ENCODE assay signal across 18 mouse cellular contexts in the genomic region with DNA sequence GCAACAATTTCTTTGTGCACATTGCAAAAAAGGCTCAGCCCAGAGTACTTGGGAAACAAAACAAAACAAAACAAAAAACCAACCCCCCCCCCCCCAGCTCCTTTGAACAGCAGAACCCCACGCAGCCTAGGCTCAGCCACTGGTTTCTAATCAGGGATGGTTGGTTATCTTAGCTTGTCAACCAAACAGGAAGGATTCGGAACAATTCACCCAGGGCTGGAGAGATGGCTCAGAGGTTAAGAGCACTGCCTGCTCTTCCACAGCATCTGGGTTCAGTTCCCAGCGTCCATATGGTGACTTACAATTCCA. TPM values are rescaled to one million over a fixed set of nuclear protein-coding genes. Genes with fewer than 3 reads are reported as not detected.
DNase-seq lines count a peak whose midpoint lies in the region; ATAC-seq and TF ChIP-seq lines count a peak whose summit lies in the region.
"Had no signal": no experiment of that assay in that cellular context is flagged by ENCODE, and none has a peak within 500 bp of the region (broad histone marks: within the 10 kb centered on the region; RNA-seq: fewer than 3 reads in every experiment).

No protein-coding gene starts in this region.

- no peaks in the 10 kb centered on the region for H3K27me3 ChIP-seq in neural tube, embryonic 11.5 days (ENCODE audit: control insufficient read depth, insufficient read depth, low read length)
- H3K27me3 ChIP-seq in hindbrain, embryonic 12.5 days: peaks cover 4% of the 10 kb centered on the region; the same call in 1 of the 2 replicates
- H3K27me3 ChIP-seq in midbrain, embryonic 13.5 days: peaks cover 2% of the 10 kb centered on the region
- H3K27me3 ChIP-seq in liver, embryonic 11.5 days (replicated peaks; ENCODE audit: control insufficient read depth, insufficient read depth, low read length): no peaks in the 10 kb centered on the region
- H3K27me3 ChIP-seq in intestine, postnatal 0 days (replicated peaks; ENCODE audit: control insufficient read depth, insufficient read depth, low read length): no peaks in the 10 kb centered on the region
- H3K27me3 ChIP-seq: embryonic facial prominence, embryonic 12.5 days; heart, embryonic 15.5 days had no signal

- H3K4me1 ChIP-seq in neural tube, embryonic 11.5 days (ENCODE audit: control insufficient read depth, insufficient read depth, low read length): no peaks in the 10 kb centered on the region
- H3K4me1 ChIP-seq in hindbrain, embryonic 12.5 days: peaks cover 12% of the 10 kb centered on the region
- H3K4me1 ChIP-seq in midbrain, embryonic 13.5 days (replicated peaks): peaks cover 17% of the 10 kb centered on the region
- H3K4me1 ChIP-seq in liver, embryonic 11.5 days (replicated peaks; ENCODE audit: control insufficient read depth, insufficient read depth, low read length): no peaks in the 10 kb centered on the region
- no peaks in the 10 kb centered on the region for H3K4me1 ChIP-seq in intestine, postnatal 0 days (replicated peaks; ENCODE audit: control insufficient read depth, insufficient read depth, low read length)
- H3K4me1 ChIP-seq: embryonic facial prominence, embryonic 12.5 days; heart, embryonic 15.5 days had no signal

- no peak overlapping the region for H3K9ac ChIP-seq in neural tube, embryonic 11.5 days (ENCODE audit: low read length)
- no peak overlapping the region for H3K9ac ChIP-seq in hindbrain, embryonic 12.5 days
- no peak overlapping the region for H3K9ac ChIP-seq in midbrain, embryonic 13.5 days (replicated peaks)
- no peak overlapping the region for H3K9ac ChIP-seq in liver, embryonic 11.5 days (ENCODE audit: low read depth, low read length)
- H3K9ac ChIP-seq in intestine, postnatal 0 days (ENCODE audit: low read depth, low read length): no peak overlapping the region
- H3K9ac ChIP-seq: embryonic facial prominence, embryonic 12.5 days; heart, embryonic 15.5 days had no signal

- no peaks in the 10 kb centered on the region for H3K36me3 ChIP-seq in neural tube, embryonic 11.5 days (ENCODE audit: control insufficient read depth, insufficient read depth, low read length)
- H3K36me3 ChIP-seq in hindbrain, embryonic 12.5 days: no peaks in the 10 kb centered on the region
- H3K36me3 ChIP-seq in midbrain, embryonic 13.5 days: no peaks in the 10 kb centered on the region
- no peaks in the 10 kb centered on the region for H3K36me3 ChIP-seq in liver, embryonic 11.5 days (ENCODE audit: control insufficient read depth, insufficient read depth, low read length)
- H3K36me3 ChIP-seq in intestine, postnatal 0 days (ENCODE audit: control insufficient read depth, insufficient read depth): no peaks in the 10 kb centered on the region
- H3K36me3 ChIP-seq: embryonic facial prominence, embryonic 12.5 days; heart, embryonic 15.5 days had no signal

- ATAC-seq in neural tube, embryonic 11.5 days (ENCODE audit: insufficient read depth, low FRiP score, low TSS enrichment): peak; percentile 79; the same call in 1 of the 2 replicates
- ATAC-seq in hindbrain, embryonic 12.5 days (ENCODE audit: low FRiP score): no peak
- ATAC-seq in midbrain, embryonic 13.5 days: peak; percentile 90
- ATAC-seq in liver, embryonic 11.5 days (replicated peaks; ENCODE audit: low FRiP score): no peak
- no peak for ATAC-seq in intestine, postnatal 0 days
- ATAC-seq: inflammation-experienced regulatory T-cells, adult 6 months; Patski had no signal

- no peaks in the 10 kb centered on the region for H3K9me3 ChIP-seq in neural tube, embryonic 11.5 days (ENCODE audit: control insufficient read depth, low read length)
- no peaks in the 10 kb centered on the region for H3K9me3 ChIP-seq in hindbrain, embryonic 12.5 days (replicated peaks)
- H3K9me3 ChIP-seq in midbrain, embryonic 13.5 days: no peaks in the 10 kb centered on the region; the same call in 1 of the 2 replicates
- H3K9me3 ChIP-seq in liver, embryonic 11.5 days (ENCODE audit: control insufficient read depth, low read length): no peaks in the 10 kb centered on the region
- H3K9me3 ChIP-seq in intestine, postnatal 0 days (ENCODE audit: control insufficient read depth): no peaks in the 10 kb centered on the region
- H3K9me3 ChIP-seq: embryonic facial prominence, embryonic 12.5 days; heart, embryonic 15.5 days had no signal

- no peak for DNase-seq in neural tube, embryonic 11.5 days (ENCODE audit: low spot score)
- DNase-seq in neural tube, embryonic 10.5 days (ENCODE audit: extremely low spot score, low spot score): no peak
- DNase-seq in adrenal gland, postnatal 4 days (ENCODE audit: low spot score in 2 of 2): no peak
- no peak for DNase-seq in ovary, postnatal 10 days (ENCODE audit: low spot score)
- DNase-seq in liver, embryonic 11.5 days (ENCODE audit: low spot score): no peak
- DNase-seq: gastrocnemius, adult 2 months; heart, adult 11 months; liver had no signal

- H3K4me3 ChIP-seq in neural tube, embryonic 11.5 days (ENCODE audit: low read depth, low read length): no peak overlapping the region
- H3K4me3 ChIP-seq in hindbrain, embryonic 12.5 days: no peak overlapping the region
- H3K4me3 ChIP-seq in midbrain, embryonic 13.5 days (replicated peaks): no peak overlapping the region
- no peak overlapping the region for H3K4me3 ChIP-seq in liver, embryonic 11.5 days (ENCODE audit: low read depth, low read length)
- no peak overlapping the region for H3K4me3 ChIP-seq in intestine, postnatal 0 days (ENCODE audit: low read depth, low read length)
- H3K4me3 ChIP-seq: embryonic facial prominence, embryonic 12.5 days; gastrocnemius, adult 2 months; heart, embryonic 15.5 days had no signal

- no peak for TF ChIP-seq CTCF in intestine, postnatal 0 days (IDR thresholded peaks at IDR 0.05; ENCODE audit: low read depth)

- no peak overlapping the region for H3K27ac ChIP-seq in neural tube, embryonic 11.5 days (ENCODE audit: low read depth, low read length)
- 0 out of 2 replicates have a peak overlapping the region, but pooled peaks have one; percentile 5 for H3K27ac ChIP-seq in hindbrain, embryonic 12.5 days
- H3K27ac ChIP-seq in midbrain, embryonic 13.5 days: peak overlapping the region; percentile 76
- no peak overlapping the region for H3K27ac ChIP-seq in liver, embryonic 11.5 days (ENCODE audit: low read depth, low read length)
- H3K27ac ChIP-seq in intestine, postnatal 0 days (ENCODE audit: low read depth, low read length): no peak overlapping the region
- H3K27ac ChIP-seq: embryonic facial prominence, embryonic 12.5 days; gastrocnemius, adult 2 months; heart, embryonic 15.5 days; kidney, postnatal 0 days had no signal

- 44% methylated on average over 3 of the region's 3 CpGs for WGBS in neural tube, embryonic 11.5 days
- 31% methylated on average over 3 of the region's 3 CpGs for WGBS in hindbrain, embryonic 12.5 days
- 6% methylated on average over 3 of the region's 3 CpGs for WGBS in midbrain, embryonic 13.5 days
- 48% methylated on average over 3 of the region's 3 CpGs for WGBS in liver, embryonic 11.5 days
- 61% methylated on average over 3 of the region's 3 CpGs for WGBS in intestine, postnatal 0 days

- H3K4me2 ChIP-seq in neural tube, embryonic 11.5 days (ENCODE audit: low read depth): no peak overlapping the region
- no peak overlapping the region for H3K4me2 ChIP-seq in hindbrain, embryonic 12.5 days (replicated peaks)
- no peak overlapping the region for H3K4me2 ChIP-seq in midbrain, embryonic 13.5 days (replicated peaks)
- no peak overlapping the region for H3K4me2 ChIP-seq in liver, embryonic 11.5 days
- no peak overlapping the region for H3K4me2 ChIP-seq in intestine, postnatal 0 days (replicated peaks; ENCODE audit: low read depth)
- H3K4me2 ChIP-seq: embryonic facial prominence, embryonic 12.5 days; heart, embryonic 15.5 days had no signal

RNA-seq across cellular contexts. Expression of a gene that starts 0.3 kb away (rescaled TPM):
- polyA plus RNA-seq in neural tube, embryonic 11.5 days (2014; fragmentation: Nextera tagmentation; extraction: Ambion mirVana): 0.85 and 1.4 TPM in 2 replicates
- polyA plus RNA-seq in hindbrain, embryonic 12.5 days (2016; fragmentation: Nextera tagmentation; extraction: Ambion mirVana): 4.7 and 6.2 TPM in 2 replicates
- 5.7 and 8.1 TPM in 2 replicates for polyA plus RNA-seq in midbrain, embryonic 13.5 days (2015; fragmentation: Nextera tagmentation; extraction: Ambion mirVana)
- total RNA-seq in adrenal gland, postnatal 4 days (2021): under 1 TPM in 1 of 2 experiments, not detected in 1; 0.17 TPM
- not detected in 2 replicates for polyA plus RNA-seq in liver, embryonic 11.5 days (2014; fragmentation: Nextera tagmentation; extraction: Ambion mirVana)
- not detected in 2 replicates for polyA plus RNA-seq in intestine, postnatal 0 days (2015; fragmentation: Nextera tagmentation; extraction: Ambion mirVana)
- total RNA-seq: gastrocnemius, adult 2 months had no signal
- polyA plus RNA-seq: heart, embryonic 15.5 days; stomach, embryonic 16.5 days had no signal

RNA-seq across cellular contexts. Expression of a gene that starts 3.6 kb away (rescaled TPM):
- not detected in 2 replicates for polyA plus RNA-seq in neural tube, embryonic 11.5 days (2014; fragmentation: Nextera tagmentation; extraction: Ambion mirVana)
- polyA plus RNA-seq in hindbrain, embryonic 12.5 days (2016; fragmentation: Nextera tagmentation; extraction: Ambion mirVana): not detected in 2 replicates
- polyA plus RNA-seq in midbrain, embryonic 13.5 days (2015; fragmentation: Nextera tagmentation; extraction: Ambion mirVana): not detected in 2 replicates
- total RNA-seq in adrenal gland, postnatal 4 days (2021): under 1 TPM in 1 of 2 experiments, not detected in 1; 0.53 TPM
- polyA plus RNA-seq in liver, embryonic 11.5 days (2014; fragmentation: Nextera tagmentation; extraction: Ambion mirVana): 0.18 and 0.65 TPM in 2 replicates
- not detected in 2 replicates for polyA plus RNA-seq in intestine, postnatal 0 days (2015; fragmentation: Nextera tagmentation; extraction: Ambion mirVana)
- total RNA-seq: gastrocnemius, adult 2 months had no signal
- polyA plus RNA-seq: inflammation-experienced regulatory T-cells, adult 6 months; kidney, postnatal 0 days; Patski; small intestine, adult 2 months; stomach, embryonic 16.5 days had no signal

RNA-seq across cellular contexts. Expression of a gene that starts 24.9 kb away (rescaled TPM):
- not detected in 2 replicates for polyA plus RNA-seq in neural tube, embryonic 11.5 days (2014; fragmentation: Nextera tagmentation; extraction: Ambion mirVana)
- polyA plus RNA-seq in hindbrain, embryonic 12.5 days (2016; fragmentation: Nextera tagmentation; extraction: Ambion mirVana): not detected in 2 replicates
- polyA plus RNA-seq in midbrain, embryonic 13.5 days (2015; fragmentation: Nextera tagmentation; extraction: Ambion mirVana): not detected in 2 replicates
- total RNA-seq in adrenal gland, postnatal 4 days (2021): under 1 TPM in 1 of 2 experiments, not detected in 1; 0.28 TPM
- polyA plus RNA-seq in liver, embryonic 11.5 days (2014; fragmentation: Nextera tagmentation; extraction: Ambion mirVana): not detected in 2 replicates
- polyA plus RNA-seq in intestine, postnatal 0 days (2015; fragmentation: Nextera tagmentation; extraction: Ambion mirVana): not detected in 2 replicates
- total RNA-seq: gastrocnemius, adult 2 months had no signal
- polyA plus RNA-seq: embryonic facial prominence, embryonic 12.5 days; heart, embryonic 15.5 days; inflammation-experienced regulatory T-cells, adult 6 months; kidney, postnatal 0 days; small intestine, adult 2 months; stomach, embryonic 16.5 days had no signal

Comparison
In these comparisons a context has a peak if more than half of its experiments do, and no peak if none do; other contexts are left out.
1. ATAC-seq: peak in neural tube, embryonic 11.5 days (single experiment) and midbrain, embryonic 13.5 days (single experiment); none in hindbrain, embryonic 12.5 days (single experiment), liver, embryonic 11.5 days (single experiment) and intestine, postnatal 0 days (single experiment).
2. H3K27ac ChIP-seq: peak in hindbrain, embryonic 12.5 days (single experiment) and midbrain, embryonic 13.5 days (single experiment); none in neural tube, embryonic 11.5 days (single experiment), liver, embryonic 11.5 days (single experiment) and intestine, postnatal 0 days (single experiment).